Mouse (Mus musculus) liver, embryonic 11.5 days (tissue): ENCODE data around the gene Atp2a2. TPM values are rescaled to one million over a fixed set of nuclear protein-coding genes. Genes with fewer than 3 reads are reported as not detected.
"Not testable (repeated sequence)": the region's sequence is repeated elsewhere in the genome, so short reads cannot be mapped to it uniquely, and the experiment has no call there.

Source experiments
- ATAC-seq: fragments of 200-750 bp; cut with Nextera tagmentation; replicated peaks from 2 replicates; pipeline ENCODE4 v1.8.0; 2017; ENCODE audit warnings: moderate number of reproducible peaks, mild to moderate bottlenecking, moderate TSS enrichment, moderate library complexity; ENCODE audit not compliant: low FRiP score
- DNase-seq: peaks from one replicate; pipeline ENCODE4 v3.0.0-alpha.2; 2017; ENCODE audit warnings: low spot score
- H3K27ac ChIP-seq: fragments of 300-500 bp; sonication (generic); 2 replicates; pipeline ENCODE4 v1.5.1; 2014; ENCODE audit warnings: mild to moderate bottlenecking, low read depth, low read length, control low read depth
- H3K27me3 ChIP-seq: fragments of 300-500 bp; sonication (generic); replicated peaks from 2 replicates; pipeline ENCODE4 v1.6.1; 2014; ENCODE audit warnings: low read length, mixed read lengths; ENCODE audit not compliant: control insufficient read depth, insufficient read depth
- H3K36me3 ChIP-seq: fragments of 300-500 bp; sonication (generic); 2 replicates; pipeline ENCODE4 v1.6.1; 2014; ENCODE audit warnings: mild to moderate bottlenecking, low read length, moderate library complexity, mixed read lengths; ENCODE audit not compliant: control insufficient read depth, insufficient read depth
- H3K4me1 ChIP-seq: fragments of 300-500 bp; sonication (generic); replicated peaks from 2 replicates; pipeline ENCODE4 v1.6.1; 2014; ENCODE audit warnings: low read length, mixed read lengths; ENCODE audit not compliant: control insufficient read depth, insufficient read depth
- H3K4me2 ChIP-seq: fragments of 300-500 bp; sonication (generic); 2 replicates; pipeline ENCODE4 v1.6.1; 2014; ENCODE audit warnings: mild to moderate bottlenecking, control low read depth, moderate library complexity
- H3K4me3 ChIP-seq: fragments of 300-500 bp; sonication (generic); 2 replicates; pipeline ENCODE4 v1.5.1; 2014; ENCODE audit warnings: low read depth, low read length, control low read depth
- H3K9ac ChIP-seq: fragments of 300-500 bp; sonication (generic); 2 replicates; pipeline ENCODE4 v1.6.1; 2014; ENCODE audit warnings: low read depth, low read length, control low read depth
- H3K9me3 ChIP-seq: fragments of 300-500 bp; sonication (generic); 2 replicates; pipeline ENCODE4 v1.6.1; 2016; ENCODE audit warnings: low read length, inconsistent platforms, mixed read lengths; ENCODE audit not compliant: control insufficient read depth
- WGBS: fragments of 180-500 bp; shearing (Covaris S2); extraction: QIAGEN DNeasy Blood & Tissue Kit; methylation state at CpG from one replicate; pipeline ENCODE4 v1.1.7; 2014; 5-methylcytosine and 5-hydroxymethylcytosine counted together
- polyA plus RNA-seq: library from polyadenylated mRNA; unstranded; fragments of >200 nt; fragmentation: Nextera tagmentation; extraction: Ambion mirVana; gene quantifications from 2 replicates; pipeline ENCODE4 v1.2.1, GENCODE M21; 2014

The Atp2a2 gene
- polyA plus RNA-seq, 1 experiment from 2014 or later = 46.8 TPM

DNA sequence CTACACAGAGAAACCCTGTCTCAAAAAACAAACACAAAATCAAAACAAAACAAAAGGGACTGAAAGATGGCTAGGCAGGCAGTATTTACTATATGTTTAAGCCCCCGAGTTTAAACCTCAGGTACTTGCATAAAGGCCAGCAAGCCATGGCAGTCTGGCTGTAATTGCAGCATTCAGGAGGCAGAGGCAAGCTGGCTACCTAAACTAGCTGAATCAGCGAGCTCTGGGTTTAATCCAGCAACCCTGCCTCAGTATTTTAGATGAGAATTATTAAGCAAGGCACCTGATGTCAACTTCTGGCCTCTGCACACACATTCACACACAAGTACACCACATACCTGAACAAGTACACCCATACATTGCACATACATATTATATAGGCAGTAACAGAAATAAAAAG, 4.0 kb downstream of the Atp2a2 start:
- Histone ChIP-seq H3K27me3 (no peaks in the 10 kb centered on the region), H3K4me1 (peaks cover 23% of the 10 kb centered on the region)

DNA sequence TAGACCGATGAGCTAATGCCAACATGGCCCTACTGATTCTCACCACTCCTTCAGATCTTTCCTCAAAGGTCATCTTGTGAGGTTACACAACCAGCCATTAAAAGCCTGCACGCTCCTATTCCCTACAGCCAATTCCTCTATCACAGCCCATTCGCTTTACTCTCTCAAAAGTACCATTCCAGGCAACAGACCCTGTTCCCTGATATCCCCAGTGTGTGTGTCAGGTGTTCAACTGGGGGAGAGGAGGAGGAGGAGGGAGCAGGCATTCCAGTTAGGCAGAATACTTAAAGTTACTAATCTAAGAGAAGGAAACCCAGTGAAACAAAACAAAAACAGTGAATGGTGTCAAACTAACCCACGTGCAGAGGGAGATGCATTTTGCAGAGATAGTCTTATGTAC, 5.0 kb downstream of the Atp2a2 start:
- Histone ChIP-seq H3K4me3 (no peak overlapping the region), H3K27me3 (no peaks in the 10 kb centered on the region), H3K4me2 (no peak overlapping the region), H3K36me3 (peaks cover 32% of the 10 kb centered on the region), H3K27ac (no peak overlapping the region), H3K9me3 (no peaks in the 10 kb centered on the region), H3K4me1 (peaks cover 23% of the 10 kb centered on the region), H3K9ac (no peak overlapping the region)
- DNase-seq = no peak
- ATAC-seq = no peak
- WGBS = 83% methylated on average over 4 of the region's 4 CpGs

More for the DNA sequence above, 4.0 kb downstream of the Atp2a2 start:
- Histone ChIP-seq H3K36me3 (peaks cover 28% of the 10 kb centered on the region), H3K9ac (no peak overlapping the region), H3K4me2 (0 out of 2 replicates have a peak overlapping the region, but pooled peaks have one; percentile 3), H3K27ac (no peak overlapping the region), H3K9me3 (no peaks in the 10 kb centered on the region), H3K4me3 (no peak overlapping the region)
- WGBS = 65% methylated on average over 2 of the region's 2 CpGs
- ATAC-seq = no peak
- DNase-seq = no peak

DNA sequence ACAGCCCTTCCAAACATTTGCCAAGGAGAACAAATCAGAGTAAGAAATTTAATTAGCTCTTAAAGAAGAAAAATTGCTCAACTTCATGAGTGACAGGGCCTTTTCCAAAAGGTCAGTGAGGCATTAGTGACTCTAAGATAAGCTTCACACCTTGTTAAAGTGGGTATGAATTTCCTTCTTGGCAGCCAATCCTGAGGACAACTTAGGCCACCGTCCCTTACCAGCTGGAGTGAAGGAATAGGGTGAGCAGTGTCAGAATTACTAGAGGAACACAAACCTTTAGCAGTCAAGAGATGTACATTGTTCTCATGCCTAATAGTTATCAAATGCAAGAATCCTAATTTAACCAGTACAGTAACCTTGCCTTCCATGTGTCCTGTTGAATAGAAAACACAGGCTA, 7.6 kb downstream of the Atp2a2 start:
- H3K4me1 ChIP-seq = peaks cover 14% of the 10 kb centered on the region
- H3K9me3 ChIP-seq = no peaks in the 10 kb centered on the region
- no peak for DNase-seq
- no peak for ATAC-seq
- H3K4me2 ChIP-seq = no peak overlapping the region
- no peak overlapping the region for H3K27ac ChIP-seq
- peaks cover 48% of the 10 kb centered on the region for H3K36me3 ChIP-seq
- WGBS = 77% methylated on average over 1 of the region's 1 CpGs
- H3K9ac ChIP-seq = no peak overlapping the region
- no peak overlapping the region for H3K4me3 ChIP-seq
- H3K27me3 ChIP-seq = no peaks in the 10 kb centered on the region

DNA sequence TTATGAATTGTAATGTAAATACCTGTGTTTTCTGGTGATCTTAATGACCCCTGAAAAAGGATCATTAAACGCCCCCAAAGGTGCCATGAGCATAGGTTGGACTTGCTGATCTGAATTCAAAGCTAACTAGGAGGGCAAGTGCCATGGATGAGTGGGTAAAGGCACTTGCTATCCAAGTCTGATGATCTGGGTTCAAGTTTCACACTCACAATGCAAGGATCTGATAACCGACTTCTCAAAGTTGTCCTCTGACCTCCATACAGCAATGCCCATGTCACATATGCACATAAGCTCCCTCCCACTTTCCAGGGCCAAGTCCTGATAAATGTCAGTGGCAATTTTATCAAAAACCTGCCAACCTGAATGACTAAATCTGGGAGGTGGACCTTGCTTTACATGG, 9.0 kb downstream of the Atp2a2 start:
- Histone ChIP-seq H3K27me3 (no peaks in the 10 kb centered on the region), H3K9ac (no peak overlapping the region), H3K4me2 (no peak overlapping the region), H3K9me3 (no peaks in the 10 kb centered on the region), H3K4me3 (no peak overlapping the region), H3K27ac (no peak overlapping the region), H3K4me1 (peaks cover 5% of the 10 kb centered on the region), H3K36me3 (peaks cover 55% of the 10 kb centered on the region)
- ATAC-seq (no peak), DNase-seq (no peak)
- WGBS = 81% methylated on average over 2 of the region's 2 CpGs

DNA sequence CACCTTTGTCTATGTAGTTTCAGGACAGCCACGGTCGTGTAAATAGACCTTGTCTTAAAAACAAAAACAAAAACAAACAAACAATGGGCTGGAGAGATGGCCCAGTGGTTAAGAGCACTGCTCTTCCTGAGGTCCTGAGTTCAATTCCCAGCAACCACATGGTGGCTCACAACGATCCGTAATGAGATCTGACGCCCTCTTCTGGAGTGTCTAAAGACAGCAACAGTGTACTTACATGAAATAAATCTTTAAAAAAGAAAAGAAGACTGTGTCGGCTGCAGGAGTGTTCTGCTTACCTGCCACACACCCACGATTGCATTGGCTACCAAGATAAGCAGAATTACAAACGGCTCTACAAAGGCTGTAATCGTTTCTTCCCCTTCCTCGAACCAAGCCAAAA, 10.6 kb downstream of the Atp2a2 start:
- ATAC-seq = no peak

DNA sequence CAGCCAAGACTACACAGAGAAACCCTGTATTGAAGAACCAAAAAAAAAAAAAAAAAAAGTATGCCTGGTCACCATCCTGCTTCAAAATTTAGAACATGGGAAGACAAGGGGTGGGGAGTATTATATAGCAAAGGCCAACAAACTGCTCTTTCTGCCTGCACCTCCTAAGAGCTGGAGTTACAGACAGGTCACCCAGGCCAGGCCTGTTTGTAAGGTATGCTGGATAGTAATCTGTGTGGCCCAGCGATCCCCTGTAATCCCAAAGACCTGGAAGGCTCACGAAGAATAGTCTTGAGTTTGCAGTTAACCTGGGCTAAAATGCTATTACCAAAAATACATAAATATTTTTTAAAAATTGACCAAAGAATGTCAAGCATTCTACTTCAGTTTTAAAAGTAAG, 11.9 kb downstream of the Atp2a2 start:
- DNase-seq (no peak), ATAC-seq (no peak)
- no peak overlapping the region for H3K4me2 ChIP-seq

More for the DNA sequence above, 10.6 kb downstream of the Atp2a2 start:
- H3K9ac ChIP-seq = no peak overlapping the region
- no peak overlapping the region for H3K27ac ChIP-seq
- whole genome bisulfite sequencing = 77% methylated on average over 10 of the region's 10 CpGs
- peaks cover 50% of the 10 kb centered on the region for H3K36me3 ChIP-seq
- H3K27me3 ChIP-seq = no peaks in the 10 kb centered on the region
- H3K4me3 ChIP-seq = no peak overlapping the region
- no peak overlapping the region for H3K4me2 ChIP-seq
- DNase-seq = no peak
- H3K4me1 ChIP-seq = no peaks in the 10 kb centered on the region
- H3K9me3 ChIP-seq = no peaks in the 10 kb centered on the region

DNA sequence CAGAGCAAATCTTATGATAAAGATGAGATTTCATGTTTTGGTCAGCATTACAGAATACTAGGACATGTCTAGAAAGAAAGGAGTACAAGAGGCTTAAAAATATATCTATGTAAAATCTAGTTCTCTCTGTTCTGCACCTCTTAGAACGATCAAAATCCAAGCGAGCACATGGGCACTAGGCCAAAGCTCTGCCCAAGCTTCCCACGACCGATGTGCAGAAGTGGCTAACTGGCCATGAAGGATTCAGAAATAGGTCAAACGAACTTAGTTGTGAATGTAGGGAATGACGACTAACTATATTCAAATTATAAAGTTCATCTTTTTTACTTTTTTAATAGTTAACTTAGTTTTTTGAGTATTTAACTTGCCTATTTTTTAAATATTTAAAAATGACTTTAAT, 14.2 kb downstream of the Atp2a2 start:
- H3K27me3 ChIP-seq = no peaks in the 10 kb centered on the region
- no peak overlapping the region for H3K9ac ChIP-seq
- DNase-seq (no peak), ATAC-seq (no peak)
- WGBS = 89% methylated on average over 6 of the region's 6 CpGs
- H3K4me2 ChIP-seq = no peak overlapping the region
- no peak overlapping the region for H3K4me3 ChIP-seq
- no peaks in the 10 kb centered on the region for H3K4me1 ChIP-seq
- peaks cover 53% of the 10 kb centered on the region for H3K36me3 ChIP-seq
- no peak overlapping the region for H3K27ac ChIP-seq
- H3K9me3 ChIP-seq = no peaks in the 10 kb centered on the region

More for the DNA sequence above, 11.9 kb downstream of the Atp2a2 start:
- Histone ChIP-seq H3K9me3 (no peaks in the 10 kb centered on the region), H3K36me3 (peaks cover 50% of the 10 kb centered on the region), H3K4me1 (no peaks in the 10 kb centered on the region), H3K27ac (no peak overlapping the region), H3K27me3 (no peaks in the 10 kb centered on the region), H3K9ac (no peak overlapping the region), H3K4me3 (no peak overlapping the region)
- 95% methylated on average over 2 of the region's 2 CpGs for WGBS

DNA sequence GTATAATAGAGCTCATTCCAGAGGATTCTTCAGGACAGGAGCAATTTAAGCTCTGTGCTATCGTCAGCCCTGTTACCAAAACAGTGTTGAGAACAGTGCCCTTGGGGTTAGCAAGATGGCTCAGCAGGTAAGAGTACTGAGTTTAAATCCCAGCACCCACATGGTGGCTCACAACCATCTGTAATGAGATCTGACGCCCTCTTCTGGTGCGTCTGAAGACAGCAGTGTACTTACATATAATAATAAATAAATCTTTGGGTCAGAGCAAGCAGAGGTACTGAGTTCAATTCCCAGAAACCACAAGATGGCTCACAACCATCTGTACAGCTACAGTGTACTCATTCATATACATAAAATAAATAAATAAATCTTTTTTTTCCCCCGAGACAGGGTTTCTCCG, 15.8 kb downstream of the Atp2a2 start:
- WGBS = 83% methylated on average over 5 of the region's 5 CpGs
- ATAC-seq, H3K4me2 ChIP-seq: not testable (repeated sequence)

DNA sequence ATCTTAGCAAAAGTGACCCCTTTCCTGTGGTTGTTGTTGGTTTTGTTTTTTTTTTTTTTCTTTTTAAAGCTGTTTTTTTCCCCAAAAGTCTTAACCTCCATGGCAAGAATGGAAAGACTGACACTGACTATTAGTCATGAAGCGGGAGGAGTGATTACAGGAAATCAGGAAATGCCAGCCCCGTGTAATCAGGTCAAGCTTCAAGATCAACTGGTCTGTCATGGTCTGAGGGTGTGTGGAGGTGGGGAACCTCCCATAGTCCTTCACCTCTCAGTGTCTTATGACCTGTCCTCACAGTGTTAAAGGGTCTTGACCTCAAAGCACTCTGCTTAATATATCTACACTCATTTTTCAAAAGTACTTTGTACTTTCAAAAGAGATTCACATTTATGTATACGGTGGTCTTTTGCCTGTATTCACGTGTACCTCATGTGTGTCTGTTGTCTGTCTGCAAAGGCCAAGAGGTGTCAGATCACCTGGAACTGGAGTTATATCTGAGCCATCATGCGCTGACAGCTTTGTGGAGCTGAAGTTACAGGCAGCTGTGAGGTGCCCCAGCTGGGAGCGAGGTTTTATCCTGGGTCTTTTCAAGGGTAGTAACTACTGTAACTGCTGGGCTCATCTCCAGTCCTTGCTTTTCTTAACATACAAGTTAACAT, 19.2 kb downstream of the Atp2a2 start:
- Histone ChIP-seq H3K27ac (no peak overlapping the region), H3K27me3 (no peaks in the 10 kb centered on the region), H3K4me2 (no peak overlapping the region), H3K36me3 (peaks cover 46% of the 10 kb centered on the region), H3K9ac (no peak overlapping the region), H3K9me3 (no peaks in the 10 kb centered on the region), H3K4me3 (no peak overlapping the region), H3K4me1 (no peaks in the 10 kb centered on the region)
- ATAC-seq = no peak
- WGBS = 74% methylated on average over 6 of the region's 6 CpGs
- DNase-seq = no peak

More for the DNA sequence above, 15.8 kb downstream of the Atp2a2 start:
- DNase-seq, H3K4me3 ChIP-seq, H3K4me1 ChIP-seq, H3K9ac ChIP-seq, H3K27me3 ChIP-seq, H3K9me3 ChIP-seq, H3K27ac ChIP-seq: not testable (repeated sequence)
- peaks cover 54% of the 10 kb centered on the region for H3K36me3 ChIP-seq
